Mouse (Mus musculus): ENCODE measurements around the gene Zscan5b. TPM values are rescaled to one million over a fixed set of nuclear protein-coding genes. Genes with fewer than 3 reads are reported as not detected.

The Zscan5b gene
- polyA plus RNA-seq, 1 experiment from 2014 or later = not detected

DNA sequence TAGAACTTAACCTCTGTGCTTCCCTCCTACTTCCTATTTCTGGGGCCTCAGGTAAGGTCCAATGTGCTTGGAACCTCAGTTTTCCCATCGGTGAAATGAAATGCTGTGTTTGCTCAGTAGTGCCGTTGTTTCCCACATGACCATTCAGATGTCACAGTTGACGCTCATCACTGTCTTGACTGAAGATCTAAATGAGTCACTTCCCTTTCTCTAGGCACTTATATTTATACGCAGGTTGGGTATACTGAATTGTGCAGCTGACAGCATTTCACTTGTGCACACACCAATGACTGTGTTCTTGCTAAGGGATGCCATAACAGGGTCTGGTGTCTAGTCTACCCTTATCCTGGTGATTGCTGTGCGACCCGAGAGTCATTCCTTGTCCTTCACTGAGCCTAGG, 63.3 kb downstream of the Zscan5b start:
- WGBS = 91% methylated on average over 6 of the region's 6 CpGs
- H3K4me2 ChIP-seq (ENCODE audit: low read length) = peak overlapping the region; percentile 73
- H3K4me3 ChIP-seq (ENCODE audit: low read length) = no peak overlapping the region

GRCm38 (mm10) chr7:6285842-6286705, 64.0 kb downstream of the Zscan5b start, which contains the start of gene Zfp667:
TSS of gene Zfp667 (plus strand) at chr7:6286579.
- Histone ChIP-seq H3K27me3 (replicated peaks; ENCODE audit: control insufficient read depth, insufficient read depth, low read length) (no peaks in the 10 kb centered on the region), H3K4me1 (ENCODE audit: control insufficient read depth, insufficient read depth, low read depth, low read length) (peaks cover 19% of the 10 kb centered on the region), H3K4me3 (ENCODE audit: low read length) (peak within 1 kb of the TSS; percentile 57), H3K9me3 (ENCODE audit: control insufficient read depth, low read length) (no peaks in the 10 kb centered on the region), H3K9ac (ENCODE audit: low read depth, low read length) (peak within 1 kb of the TSS; percentile 56), H3K36me3 (ENCODE audit: control insufficient read depth, insufficient read depth, low read length) (no peaks in the 10 kb centered on the region), H3K27ac (ENCODE audit: low read depth, low read length) (peak within 1 kb of the TSS; percentile 80), H3K4me2 (ENCODE audit: low read length) (peak within 1 kb of the TSS; percentile 73)
- WGBS = 3% methylated on average over 44 of the region's 50 CpGs
- peak; percentile 81 for ATAC-seq

More for the DNA sequence above, 63.3 kb downstream of the Zscan5b start:
- H3K4me1 ChIP-seq (ENCODE audit: control insufficient read depth, insufficient read depth, low read depth, low read length) = peaks cover 19% of the 10 kb centered on the region
- H3K9me3 ChIP-seq (ENCODE audit: control insufficient read depth, low read length) = no peaks in the 10 kb centered on the region
- H3K36me3 ChIP-seq (ENCODE audit: control insufficient read depth, insufficient read depth, low read length) = no peaks in the 10 kb centered on the region
- ATAC-seq = no peak
- peak overlapping the region; percentile 80 for H3K27ac ChIP-seq (ENCODE audit: low read depth, low read length)
- H3K27me3 ChIP-seq (replicated peaks; ENCODE audit: control insufficient read depth, insufficient read depth, low read length) = no peaks in the 10 kb centered on the region
- H3K9ac ChIP-seq (ENCODE audit: low read depth, low read length) = no peak overlapping the region

DNA sequence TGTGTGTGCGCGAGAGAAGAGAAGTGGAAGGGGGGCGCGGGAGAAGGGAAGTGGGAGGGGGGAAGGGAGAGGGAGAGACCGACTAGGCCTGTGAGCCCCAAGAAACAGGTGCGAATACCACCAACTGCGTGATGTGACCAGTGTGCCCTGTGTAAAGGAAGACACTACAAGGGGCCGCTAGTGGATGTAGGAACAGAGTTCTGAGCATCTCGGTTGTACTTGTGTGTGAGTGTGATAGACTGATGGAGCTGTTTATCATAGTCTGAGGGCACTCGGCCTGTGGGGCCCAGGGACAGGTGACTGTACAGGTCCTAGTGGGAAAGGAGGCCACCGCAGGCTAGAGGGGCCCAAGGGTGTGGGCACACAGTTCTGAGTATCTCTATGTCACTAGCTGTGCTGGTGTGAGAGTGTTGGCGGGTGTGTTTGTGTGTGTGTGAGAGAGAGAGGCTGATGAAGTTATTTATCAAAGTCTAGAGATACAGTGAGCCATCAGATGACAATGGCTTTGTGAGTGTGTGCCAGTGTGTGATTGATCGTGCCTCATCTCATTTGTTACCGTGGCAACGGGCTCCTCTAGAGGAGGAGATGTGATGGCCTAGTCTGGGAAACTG, 64.9 kb downstream of the Zscan5b start:
- H3K4me3 ChIP-seq (ENCODE audit: low read length) = peak overlapping the region; percentile 57
- H3K9me3 ChIP-seq (ENCODE audit: control insufficient read depth, low read length) = no peaks in the 10 kb centered on the region
- H3K4me1 ChIP-seq (ENCODE audit: control insufficient read depth, insufficient read depth, low read depth, low read length) = peaks cover 19% of the 10 kb centered on the region
- H3K9ac ChIP-seq (ENCODE audit: low read depth, low read length) = peak overlapping the region; percentile 56
- 10% methylated on average over 15 of the region's 15 CpGs for WGBS
- H3K27me3 ChIP-seq (replicated peaks; ENCODE audit: control insufficient read depth, insufficient read depth, low read length) = no peaks in the 10 kb centered on the region
- peak; percentile 28 for ATAC-seq
- H3K4me2 ChIP-seq (ENCODE audit: low read length) = peak overlapping the region; percentile 73
- no peaks in the 10 kb centered on the region; the same call in 1 of the 2 replicates for H3K36me3 ChIP-seq (ENCODE audit: control insufficient read depth, insufficient read depth, low read length)
- peak overlapping the region; percentile 80 for H3K27ac ChIP-seq (ENCODE audit: low read depth, low read length)

Other genes with a start within 250 kb of the Zscan5b start
- not detected in 2 replicates for gene Vmn1r65, start 211.3 kb upstream of the Zscan5b start, polyA plus RNA-seq (2015; fragmentation: Nextera tagmentation; extraction: Ambion mirVana)
- not detected in 2 replicates for gene Nlrp4c, start 177.1 kb upstream of the Zscan5b start, polyA plus RNA-seq (2015; fragmentation: Nextera tagmentation; extraction: Ambion mirVana)
- gene Zfp787, start 66.3 kb upstream of the Zscan5b start, polyA plus RNA-seq (2015; fragmentation: Nextera tagmentation; extraction: Ambion mirVana) = 24.3 and 25.7 TPM in 2 replicates
- gene Zfp444, start 50.1 kb upstream of the Zscan5b start, polyA plus RNA-seq (2015; fragmentation: Nextera tagmentation; extraction: Ambion mirVana) = 77.6 and 86.3 TPM in 2 replicates
- not detected in 2 replicates for gene Galp, start 25.2 kb upstream of the Zscan5b start, polyA plus RNA-seq (2015; fragmentation: Nextera tagmentation; extraction: Ambion mirVana)
- not detected in 2 replicates for gene Epp13, start 30.4 kb downstream of the Zscan5b start, polyA plus RNA-seq (2015; fragmentation: Nextera tagmentation; extraction: Ambion mirVana)
- 14.0 and 14.5 TPM in 2 replicates for gene Zfp667, start 64.3 kb downstream of the Zscan5b start, polyA plus RNA-seq (2015; fragmentation: Nextera tagmentation; extraction: Ambion mirVana)
- gene Zfp583, start 109.0 kb downstream of the Zscan5b start, polyA plus RNA-seq (2015; fragmentation: Nextera tagmentation; extraction: Ambion mirVana) = 14.7 and 14.8 TPM in 2 replicates
- 7.7 and 8.0 TPM in 2 replicates for gene Gm3854, start 121.5 kb downstream of the Zscan5b start, polyA plus RNA-seq (2015; fragmentation: Nextera tagmentation; extraction: Ambion mirVana)
- 5.7 and 7.1 TPM in 2 replicates for gene Zfp78, start 141.0 kb downstream of the Zscan5b start, polyA plus RNA-seq (2015; fragmentation: Nextera tagmentation; extraction: Ambion mirVana)
- gene Zfp28, start 161.0 kb downstream of the Zscan5b start, polyA plus RNA-seq (2015; fragmentation: Nextera tagmentation; extraction: Ambion mirVana) = 11.8 and 13.4 TPM in 2 replicates
- 7.2 and 9.5 TPM in 2 replicates for gene Smim17, start 176.4 kb downstream of the Zscan5b start, polyA plus RNA-seq (2015; fragmentation: Nextera tagmentation; extraction: Ambion mirVana)
- gene Gm20715, start 188.0 kb downstream of the Zscan5b start, polyA plus RNA-seq (2015; fragmentation: Nextera tagmentation; extraction: Ambion mirVana) = not detected in 2 replicates
- gene Olfr1344, start 216.4 kb downstream of the Zscan5b start, polyA plus RNA-seq (2015; fragmentation: Nextera tagmentation; extraction: Ambion mirVana) = 0.31 and 0.39 TPM in 2 replicates
- gene Olfr1336, start 233.9 kb downstream of the Zscan5b start, polyA plus RNA-seq (2015; fragmentation: Nextera tagmentation; extraction: Ambion mirVana) = not detected in 2 replicates
- gene Olfr1346, start 244.8 kb downstream of the Zscan5b start, polyA plus RNA-seq (2015; fragmentation: Nextera tagmentation; extraction: Ambion mirVana) = not detected in 2 replicates

Data from hindbrain, embryonic 16.5 days (tissue).